Comparison of ENCODE assay signal across 18 mouse cellular contexts in genomic region chr5:39824680-39825079, GRCm38 (mm10).
DNase-seq lines count a peak whose midpoint lies in the region; ATAC-seq and TF ChIP-seq lines count a peak whose summit lies in the region.
"Had no signal": no experiment of that assay in that cellular context is flagged by ENCODE, and none has a peak within 500 bp of the region (broad histone marks: within the 10 kb centered on the region; RNA-seq: fewer than 3 reads in every experiment).

No protein-coding gene starts in this region.

- 39% methylated on average over 2 of the region's 2 CpGs for WGBS in forebrain, embryonic 13.5 days
- WGBS in forebrain, embryonic 10.5 days: 81% methylated on average over 2 of the region's 2 CpGs
- 31% methylated on average over 2 of the region's 2 CpGs for WGBS in forebrain, embryonic 15.5 days

- ATAC-seq in forebrain, embryonic 13.5 days: peak; percentile 58; the same call in 1 of the 2 replicates
- ATAC-seq in forebrain, embryonic 15.5 days (replicated peaks): 0 out of 2 replicates have a peak, but pooled peaks have one; percentile 43

- TF ChIP-seq POLR2A in brain, embryonic 14.5 days (IDR thresholded peaks at IDR 0.05; ENCODE audit: borderline replicate concordance, extremely low read depth, insufficient read depth, insufficient read length, poor library complexity, severe bottlenecking): no peak

- H3K27ac ChIP-seq in forebrain, embryonic 13.5 days: no peak overlapping the region
- no peak overlapping the region for H3K27ac ChIP-seq in forebrain, embryonic 10.5 days
- no peak overlapping the region for H3K27ac ChIP-seq in forebrain, embryonic 15.5 days (replicated peaks)
- H3K27ac ChIP-seq: embryonic facial prominence, embryonic 13.5 days; embryonic facial prominence, embryonic 15.5 days had no signal

- DNase-seq in forebrain, embryonic 10.5 days (ENCODE audit: extremely low spot score, low spot score): no peak
- DNase-seq in brain, embryonic 14.5 days (ENCODE audit: low read depth): peak; percentile 18
- DNase-seq in cerebellum, adult 11-12 months: no peak
- no peak for DNase-seq in lung, postnatal 25 days (ENCODE audit: low spot score)
- DNase-seq: adrenal gland, adult 2 months; adrenal gland, postnatal 10 days; adrenal gland, postnatal 25 days; cerebellum, adult 18-20 months; cerebellum, adult 8-10 months; cerebellum, adult 9-11 months; cerebellum, postnatal 14 days; cerebellum, postnatal 36 days; embryo, embryonic 11 days had no signal

- H3K4me1 ChIP-seq in forebrain, embryonic 13.5 days: no peaks in the 10 kb centered on the region
- no peaks in the 10 kb centered on the region for H3K4me1 ChIP-seq in forebrain, embryonic 10.5 days
- H3K4me1 ChIP-seq in forebrain, embryonic 15.5 days: no peaks in the 10 kb centered on the region
- H3K4me1 ChIP-seq: embryonic facial prominence, embryonic 13.5 days; embryonic facial prominence, embryonic 15.5 days had no signal

- H3K4me3 ChIP-seq in forebrain, embryonic 13.5 days: no peak overlapping the region
- H3K4me3 ChIP-seq in forebrain, embryonic 10.5 days: no peak overlapping the region
- H3K4me3 ChIP-seq in forebrain, embryonic 15.5 days: no peak overlapping the region
- H3K4me3 ChIP-seq: embryonic facial prominence, embryonic 13.5 days; embryonic facial prominence, embryonic 15.5 days; erythroblast, embryonic 14.5 days had no signal

- no peak overlapping the region for H3K4me2 ChIP-seq in forebrain, embryonic 13.5 days
- no peak overlapping the region for H3K4me2 ChIP-seq in forebrain, embryonic 15.5 days (replicated peaks)
- H3K4me2 ChIP-seq: embryonic facial prominence, embryonic 13.5 days; embryonic facial prominence, embryonic 15.5 days had no signal

- no peaks in the 10 kb centered on the region for H3K36me3 ChIP-seq in forebrain, embryonic 13.5 days (ENCODE audit: poor library complexity, severe bottlenecking)
- H3K36me3 ChIP-seq in forebrain, embryonic 10.5 days (replicated peaks): no peaks in the 10 kb centered on the region
- H3K36me3 ChIP-seq in forebrain, embryonic 15.5 days: no peaks in the 10 kb centered on the region
- H3K36me3 ChIP-seq: embryonic facial prominence, embryonic 13.5 days; embryonic facial prominence, embryonic 15.5 days had no signal

- H3K27me3 ChIP-seq in forebrain, embryonic 13.5 days: no peaks in the 10 kb centered on the region
- H3K27me3 ChIP-seq in forebrain, embryonic 10.5 days (ENCODE audit: poor library complexity, severe bottlenecking): no peaks in the 10 kb centered on the region
- no peaks in the 10 kb centered on the region for H3K27me3 ChIP-seq in forebrain, embryonic 15.5 days
- H3K27me3 ChIP-seq: embryonic facial prominence, embryonic 13.5 days; embryonic facial prominence, embryonic 15.5 days had no signal

- no peaks in the 10 kb centered on the region for H3K9me3 ChIP-seq in forebrain, embryonic 13.5 days (replicated peaks)
- H3K9me3 ChIP-seq in forebrain, embryonic 10.5 days: no peaks in the 10 kb centered on the region
- H3K9me3 ChIP-seq in forebrain, embryonic 15.5 days: no peaks in the 10 kb centered on the region
- H3K9me3 ChIP-seq: embryonic facial prominence, embryonic 13.5 days; embryonic facial prominence, embryonic 15.5 days had no signal

- H3K9ac ChIP-seq in forebrain, embryonic 13.5 days: no peak overlapping the region
- H3K9ac ChIP-seq in forebrain, embryonic 15.5 days (replicated peaks): no peak overlapping the region
- H3K9ac ChIP-seq: embryonic facial prominence, embryonic 13.5 days; embryonic facial prominence, embryonic 15.5 days had no signal

- TF ChIP-seq CTCF in brain, embryonic 14.5 days (IDR thresholded peaks at IDR 0.05; ENCODE audit: borderline replicate concordance, extremely low read depth, insufficient read depth, insufficient read length): no peak
